Mouse (Mus musculus) hindbrain, postnatal 0 days (tissue): ENCODE measurements around the gene Ptprs. TPM values are rescaled to one million over a fixed set of nuclear protein-coding genes. Genes with fewer than 3 reads are reported as not detected.

ENCODE experiments used
- ATAC-seq: fragments of 200-750 bp; cut with Nextera tagmentation; 2 replicates; pipeline ENCODE4 v1.8.0; 2017; ENCODE audit warnings: mild to moderate bottlenecking, moderate TSS enrichment, moderate library complexity
- DNase-seq: peaks from one replicate; pipeline ENCODE4 v3.0.0-alpha.2; 2015; ENCODE audit warnings: low spot score
- H3K27ac ChIP-seq: fragments of 300-500 bp; sonication (generic); 2 replicates; pipeline ENCODE4 v1.5.1; 2014; ENCODE audit warnings: mild to moderate bottlenecking
- H3K27me3 ChIP-seq: fragments of 300-500 bp; sonication (generic); 2 replicates; pipeline ENCODE4 v1.6.1; 2014; ENCODE audit warnings: low read length, mixed read lengths; ENCODE audit not compliant: insufficient read depth
- H3K36me3 ChIP-seq: fragments of 300-500 bp; sonication (generic); 2 replicates; pipeline ENCODE4 v1.6.1; 2014; ENCODE audit warnings: low read length, mixed read lengths; ENCODE audit not compliant: insufficient read depth
- H3K4me1 ChIP-seq: fragments of 300-500 bp; sonication (generic); 2 replicates; pipeline ENCODE4 v1.6.1; 2014; ENCODE audit warnings: antibody characterized with exemption, low read length, mixed read lengths; ENCODE audit not compliant: insufficient read depth
- H3K4me2 ChIP-seq: fragments of 300-500 bp; sonication (generic); 2 replicates; pipeline ENCODE4 v1.6.1; 2014; ENCODE audit warnings: low read depth, mild to moderate bottlenecking, low read length, moderate library complexity, mixed read lengths
- H3K4me3 ChIP-seq: fragments of 300-500 bp; sonication (generic); 2 replicates; pipeline ENCODE4 v1.5.1; 2014; ENCODE audit warnings: low read length
- H3K9ac ChIP-seq: fragments of 300-500 bp; sonication (generic); replicated peaks from 2 replicates; pipeline ENCODE4 v1.6.1; 2014; ENCODE audit warnings: mild to moderate bottlenecking, low read length, moderate library complexity, mixed read lengths
- H3K9me3 ChIP-seq: fragments of 300-500 bp; sonication (generic); 2 replicates; pipeline ENCODE4 v1.6.1; 2016; ENCODE audit warnings: low read length, mixed read lengths
- CTCF ChIP-seq: IDR thresholded peaks from 2 replicates; pipeline ENCODE4 v1.5.1; 2016; ENCODE audit warnings: antibody characterized with exemption, control low read depth, low read depth
- WGBS: fragments of 180-500 bp; shearing (Covaris S2); extraction: QIAGEN DNeasy Blood & Tissue Kit; methylation state at CpG from one replicate; pipeline ENCODE4 v1.1.7; 2014; 5-methylcytosine and 5-hydroxymethylcytosine counted together
- polyA plus RNA-seq: library from polyadenylated mRNA; unstranded; fragments of >200 nt; fragmentation: Nextera tagmentation; extraction: Ambion mirVana; gene quantifications from 2 replicates; pipeline ENCODE4 v1.2.1, GENCODE M21; 2015
- total RNA-seq: library from RNA; depleted of rRNA; stranded (reverse); fragments of >200 nt; gene quantifications from 2 replicates; pipeline ENCODE4 v1.2.3, GENCODE M21; 2014

Gene Ptprs
- total and polyA plus RNA-seq, 2 experiments from 2014 or later = 198 to 913 TPM

DNA sequence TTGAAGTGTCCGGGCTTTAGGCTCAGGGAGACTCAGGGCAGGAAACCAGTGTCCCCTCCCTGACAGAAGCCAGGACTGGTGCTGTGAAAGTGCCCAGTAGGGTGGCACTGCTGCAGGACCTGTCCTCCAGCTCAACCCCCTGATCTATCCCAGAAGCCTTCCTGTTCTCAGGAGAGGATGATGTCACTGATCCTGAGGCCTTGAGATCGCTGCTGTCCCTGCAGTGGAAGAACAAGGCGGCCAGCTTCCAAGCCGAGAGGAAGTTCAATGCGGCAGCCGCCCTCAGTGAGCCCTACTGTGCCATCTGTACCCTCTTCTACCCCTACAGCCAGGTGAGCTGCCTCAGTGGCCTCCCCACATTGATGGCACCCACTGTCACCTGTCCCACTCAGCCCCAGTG lies 80.2 kb downstream of the Ptprs start:
- no peak overlapping the region for H3K4me3 ChIP-seq
- H3K4me2 ChIP-seq = no peak overlapping the region
- no peak for ATAC-seq
- DNase-seq = no peak
- H3K9ac ChIP-seq = no peak overlapping the region
- no peak for TF ChIP-seq CTCF
- H3K4me1 ChIP-seq = no peaks in the 10 kb centered on the region
- WGBS = 87% methylated on average over 6 of the region's 6 CpGs
- no peaks in the 10 kb centered on the region for H3K9me3 ChIP-seq
- H3K27ac ChIP-seq = no peak overlapping the region
- peaks cover 72% of the 10 kb centered on the region for H3K36me3 ChIP-seq
- no peaks in the 10 kb centered on the region for H3K27me3 ChIP-seq

- TF ChIP-seq CTCF = no peak
- WGBS = 94% methylated on average over 10 of the region's 10 CpGs
- no peak overlapping the region for H3K9ac ChIP-seq
- no peaks in the 10 kb centered on the region for H3K27me3 ChIP-seq
- ATAC-seq (no peak), DNase-seq (no peak)
- no peaks in the 10 kb centered on the region for H3K4me1 ChIP-seq
- no peaks in the 10 kb centered on the region for H3K9me3 ChIP-seq
- H3K4me2 ChIP-seq = no peak overlapping the region
- H3K27ac ChIP-seq = no peak overlapping the region
- peaks cover 74% of the 10 kb centered on the region for H3K36me3 ChIP-seq
- H3K4me3 ChIP-seq = no peak overlapping the region
Observed at GRCm38 (mm10) chr17:56393889-56394288, 82.4 kb downstream of the Ptprs start.

- Histone ChIP-seq H3K4me3 (no peak overlapping the region), H3K27ac (no peak overlapping the region), H3K9me3 (no peaks in the 10 kb centered on the region), H3K27me3 (no peaks in the 10 kb centered on the region), H3K36me3 (peaks cover 77% of the 10 kb centered on the region), H3K9ac (no peak overlapping the region), H3K4me1 (no peaks in the 10 kb centered on the region), H3K4me2 (no peak overlapping the region)
- no peak for TF ChIP-seq CTCF
- no peak for ATAC-seq
- no peak for DNase-seq
- 89% methylated on average over 6 of the region's 6 CpGs for whole genome bisulfite sequencing
Observed at GRCm38 (mm10) chr17:56393238-56393637, 83.0 kb downstream of the Ptprs start.

GRCm38 (mm10) chr17:56387612-56388011 lies 88.7 kb downstream of the Ptprs start:
- Histone ChIP-seq H3K4me1 (peaks cover 5% of the 10 kb centered on the region; the same call in 1 of the 2 replicates), H3K27ac (no peak overlapping the region), H3K36me3 (peaks cover 58% of the 10 kb centered on the region), H3K9me3 (no peaks in the 10 kb centered on the region), H3K9ac (no peak overlapping the region), H3K4me2 (no peak overlapping the region), H3K27me3 (no peaks in the 10 kb centered on the region), H3K4me3 (no peak overlapping the region)
- TF ChIP-seq CTCF = no peak
- ATAC-seq = no peak
- DNase-seq = no peak
- WGBS = 79% methylated on average over 6 of the region's 6 CpGs

- Histone ChIP-seq H3K4me2 (no peak overlapping the region), H3K4me1 (peaks cover 18% of the 10 kb centered on the region), H3K9me3 (no peaks in the 10 kb centered on the region), H3K4me3 (no peak overlapping the region), H3K27me3 (no peaks in the 10 kb centered on the region), H3K9ac (no peak overlapping the region), H3K36me3 (peaks cover 51% of the 10 kb centered on the region), H3K27ac (peak overlapping the region; percentile 26; the same call in 1 of the 2 replicates)
- no peak for TF ChIP-seq CTCF
- peak; percentile 70 for DNase-seq
- ATAC-seq = no peak
- WGBS = 44% methylated on average over 6 of the region's 6 CpGs
Observed at GRCm38 (mm10) chr17:56384903-56385302, 91.4 kb downstream of the Ptprs start.

GRCm38 (mm10) chr17:56382997-56383396 lies 93.3 kb downstream of the Ptprs start:
- no peak overlapping the region for H3K9ac ChIP-seq
- 50% methylated on average over 8 of the region's 8 CpGs for WGBS
- H3K4me1 ChIP-seq = peaks cover 24% of the 10 kb centered on the region
- no peaks in the 10 kb centered on the region for H3K9me3 ChIP-seq
- no peak overlapping the region for H3K27ac ChIP-seq
- H3K27me3 ChIP-seq = no peaks in the 10 kb centered on the region
- ATAC-seq (no peak), DNase-seq (no peak)
- H3K4me2 ChIP-seq = no peak overlapping the region
- TF ChIP-seq CTCF = no peak
- H3K4me3 ChIP-seq = no peak overlapping the region
- H3K36me3 ChIP-seq = peaks cover 44% of the 10 kb centered on the region

DNA sequence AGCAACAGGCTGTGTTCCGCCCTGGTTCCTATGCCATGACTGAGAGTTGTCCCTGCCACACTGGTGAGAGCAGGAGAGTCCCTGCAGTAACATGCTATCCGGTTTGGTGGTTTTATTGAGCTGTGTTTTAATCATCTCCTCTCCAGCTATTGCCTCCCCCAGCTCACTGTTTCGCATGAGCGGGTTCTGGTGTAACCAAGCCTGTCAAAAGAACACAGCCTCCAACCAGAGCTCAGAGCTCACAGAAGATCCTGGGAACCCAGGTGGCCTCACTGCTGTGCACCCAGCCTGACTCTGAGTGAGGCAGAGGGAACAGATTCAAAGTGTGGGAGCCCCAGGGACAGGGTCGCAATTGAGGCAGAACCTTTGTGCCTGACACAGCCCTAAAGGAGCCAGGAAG lies 95.1 kb downstream of the Ptprs start:
- no peak overlapping the region for H3K4me2 ChIP-seq
- ATAC-seq = no peak
- 0 out of 2 replicates have a peak overlapping the region, but pooled peaks have one; percentile 17 for H3K9ac ChIP-seq
- no peaks in the 10 kb centered on the region for H3K9me3 ChIP-seq
- H3K27me3 ChIP-seq = no peaks in the 10 kb centered on the region
- peak overlapping the region; percentile 75; the same call in 1 of the 2 replicates for H3K27ac ChIP-seq
- no peak for TF ChIP-seq CTCF
- 52% methylated on average over 5 of the region's 5 CpGs for WGBS
- no peak overlapping the region for H3K4me3 ChIP-seq
- peaks cover 24% of the 10 kb centered on the region for H3K4me1 ChIP-seq
- DNase-seq = no peak
- peaks cover 41% of the 10 kb centered on the region for H3K36me3 ChIP-seq
